Mouse (Mus musculus) heart, embryonic 12.5 days (tissue): ENCODE data around the gene Kcnq1. TPM values are rescaled to one million over a fixed set of nuclear protein-coding genes. Genes with fewer than 3 reads are reported as not detected.

Experiments used
- ATAC-seq: fragments of 200-750 bp; cut with Nextera tagmentation; 2 replicates; pipeline ENCODE4 v1.8.0; 2017; ENCODE audit warnings: moderate TSS enrichment, moderate library complexity; ENCODE audit not compliant: insufficient number of reproducible peaks, low FRiP score
- H3K27ac ChIP-seq: fragments of 300-500 bp; sonication (generic); 2 replicates; pipeline ENCODE4 v1.5.1; 2016; ENCODE audit warnings: mild to moderate bottlenecking, moderate library complexity; ENCODE audit not compliant: poor library complexity, severe bottlenecking
- H3K27me3 ChIP-seq: fragments of 300-500 bp; sonication (generic); replicated peaks from 2 replicates; pipeline ENCODE4 v1.6.1; 2016; ENCODE audit warnings: mild to moderate bottlenecking, moderate library complexity
- H3K36me3 ChIP-seq: fragments of 300-500 bp; sonication (generic); 2 replicates; pipeline ENCODE4 v1.6.1; 2016; ENCODE audit warnings: mild to moderate bottlenecking, moderate library complexity
- H3K4me1 ChIP-seq: fragments of 300-500 bp; sonication (generic); replicated peaks from 2 replicates; pipeline ENCODE4 v1.6.1; 2016; ENCODE audit warnings: mild to moderate bottlenecking
- H3K4me2 ChIP-seq: fragments of 300-500 bp; sonication (generic); 2 replicates; pipeline ENCODE4 v1.6.1; 2016; ENCODE audit warnings: mild to moderate bottlenecking, moderate library complexity
- H3K4me3 ChIP-seq: fragments of 300-500 bp; sonication (generic); 2 replicates; pipeline ENCODE4 v1.5.1; 2016; ENCODE audit warnings: mild to moderate bottlenecking
- H3K9ac ChIP-seq: fragments of 300-500 bp; sonication (generic); 2 replicates; pipeline ENCODE4 v1.6.1; 2016; ENCODE audit warnings: mild to moderate bottlenecking, moderate library complexity
- H3K9me3 ChIP-seq: fragments of 300-500 bp; sonication (generic); replicated peaks from 2 replicates; pipeline ENCODE4 v1.6.1; 2016; ENCODE audit warnings: mild to moderate bottlenecking, moderate library complexity
- WGBS: fragments of 180-500 bp; shearing (Covaris S2); methylation state at CpG from one replicate; pipeline ENCODE4 v1.1.7; 2016; 5-methylcytosine and 5-hydroxymethylcytosine counted together
- polyA plus RNA-seq: library from polyadenylated mRNA; unstranded; fragments of >200 nt; fragmentation: Nextera tagmentation; extraction: Ambion mirVana; gene quantifications from 2 replicates; pipeline ENCODE4 v1.2.1, GENCODE M21; 2016

Kcnq1 gene
- polyA plus RNA-seq, 1 experiment from 2014 or later, result 12.9 TPM

DNA sequence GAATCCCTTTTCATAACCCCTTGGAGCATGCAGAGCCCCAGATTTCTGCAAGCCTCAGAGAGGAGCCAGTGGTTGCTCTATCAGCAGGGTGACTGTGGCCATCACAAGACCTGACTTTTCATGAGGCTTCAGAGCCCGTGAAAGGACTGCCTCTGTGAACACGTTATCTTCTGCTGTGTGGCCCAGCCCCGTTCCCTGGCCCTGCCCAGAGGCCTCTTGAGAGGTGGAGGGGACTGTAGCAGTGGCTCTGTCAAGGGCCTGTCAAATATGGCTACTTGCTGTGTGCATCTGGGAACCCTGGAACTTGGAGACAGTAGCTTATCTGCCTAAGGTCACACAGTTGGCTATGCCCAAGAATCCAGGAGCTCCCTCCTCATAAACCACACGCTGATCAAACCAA lies 5.6 kb downstream of the Kcnq1 start:
- ATAC-seq, result 0 out of 2 replicates have a peak, but pooled peaks have one; percentile 53
- peaks cover 17% of the 10 kb centered on the region for H3K27me3 ChIP-seq
- peaks cover 67% of the 10 kb centered on the region for H3K4me1 ChIP-seq
- no peak overlapping the region for H3K4me3 ChIP-seq
- H3K9ac ChIP-seq, result no peak overlapping the region
- H3K27ac ChIP-seq, result peak overlapping the region; percentile 95
- no peaks in the 10 kb centered on the region for H3K36me3 ChIP-seq
- WGBS, result 26% methylated on average over 4 of the region's 4 CpGs
- peak overlapping the region; percentile 20 for H3K4me2 ChIP-seq
- H3K9me3 ChIP-seq, result no peaks in the 10 kb centered on the region

DNA sequence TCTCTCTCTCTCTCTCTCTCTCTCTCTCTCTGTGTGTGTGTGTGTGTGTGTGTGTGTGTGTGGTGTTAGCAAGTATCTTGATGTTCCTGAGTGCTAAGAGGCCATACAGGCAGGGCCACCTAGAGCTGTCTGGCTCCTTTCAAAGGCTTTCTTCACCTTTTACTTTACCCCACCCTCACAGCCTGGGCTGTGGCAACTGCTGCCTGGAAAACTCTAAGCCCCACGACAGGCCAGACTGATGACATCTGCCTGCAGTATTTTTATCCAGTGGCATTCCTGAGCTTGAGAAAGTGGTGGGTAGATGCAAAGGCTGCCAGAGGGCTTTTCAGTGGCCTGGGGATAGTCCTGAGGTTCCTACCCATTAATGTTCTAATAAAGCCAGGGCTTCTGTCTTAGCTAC lies 6.2 kb downstream of the Kcnq1 start:
- peak; percentile 63 for ATAC-seq
- H3K4me2 ChIP-seq, result peak overlapping the region; percentile 20

DNA sequence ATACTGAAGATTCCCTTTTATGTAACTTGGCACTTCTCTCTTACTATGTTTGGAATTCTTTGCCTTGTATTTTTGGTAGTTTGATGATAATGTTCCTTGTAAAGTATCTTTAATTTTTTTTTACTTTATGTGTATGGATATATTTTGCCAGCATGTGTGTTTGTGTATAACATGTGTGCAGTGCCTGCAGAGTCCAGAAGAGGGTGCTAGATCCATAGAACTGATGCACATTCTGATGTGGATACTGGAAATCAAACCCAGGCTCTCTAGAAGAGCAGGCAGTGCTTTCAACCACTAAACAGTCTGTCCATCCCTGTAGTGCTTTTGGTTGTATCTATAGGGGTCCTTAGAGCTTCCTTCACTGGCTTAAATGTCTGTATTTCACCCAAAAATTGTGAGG lies 8.6 kb downstream of the Kcnq1 start:
- Histone ChIP-seq H3K36me3 (no peaks in the 10 kb centered on the region), H3K9me3 (no peaks in the 10 kb centered on the region), H3K27ac (no peak overlapping the region), H3K4me1 (peaks cover 56% of the 10 kb centered on the region), H3K4me2 (no peak overlapping the region), H3K9ac (no peak overlapping the region), H3K27me3 (no peaks in the 10 kb centered on the region), H3K4me3 (no peak overlapping the region)
- ATAC-seq, result no peak

More for the DNA sequence above, 6.2 kb downstream of the Kcnq1 start:
- Histone ChIP-seq H3K9me3 (no peaks in the 10 kb centered on the region), H3K36me3 (no peaks in the 10 kb centered on the region), H3K27me3 (peaks cover 11% of the 10 kb centered on the region), H3K4me3 (no peak overlapping the region), H3K9ac (no peak overlapping the region), H3K27ac (peak overlapping the region; percentile 95), H3K4me1 (peaks cover 60% of the 10 kb centered on the region)
- 20% methylated on average over 1 of the region's 1 CpGs for WGBS

DNA sequence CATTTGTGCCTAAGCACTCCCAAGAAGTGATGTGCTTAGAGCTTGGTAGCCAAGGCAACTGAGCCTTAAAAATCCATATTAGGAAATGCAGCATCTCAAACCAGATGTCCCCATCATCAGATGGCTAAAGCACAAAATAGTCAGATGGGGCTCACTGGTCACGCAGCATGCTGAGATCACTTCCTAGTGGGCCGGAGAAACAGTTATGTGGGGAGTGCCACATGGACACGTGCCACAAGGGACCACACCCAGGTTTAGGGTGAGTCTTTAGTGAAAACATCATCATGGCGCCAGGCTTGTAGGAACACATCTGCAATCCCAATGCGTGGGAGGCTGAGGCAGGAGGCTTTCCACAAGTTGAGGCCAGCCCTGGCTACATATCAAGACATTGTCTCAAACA lies 10.4 kb downstream of the Kcnq1 start:
- no peaks in the 10 kb centered on the region for H3K9me3 ChIP-seq
- H3K4me3 ChIP-seq, result no peak overlapping the region
- peaks cover 56% of the 10 kb centered on the region for H3K4me1 ChIP-seq
- ATAC-seq, result no peak
- 85% methylated on average over 5 of the region's 5 CpGs for WGBS
- no peak overlapping the region for H3K27ac ChIP-seq
- H3K36me3 ChIP-seq, result no peaks in the 10 kb centered on the region
- H3K9ac ChIP-seq, result no peak overlapping the region
- no peaks in the 10 kb centered on the region for H3K27me3 ChIP-seq
- no peak overlapping the region for H3K4me2 ChIP-seq

DNA sequence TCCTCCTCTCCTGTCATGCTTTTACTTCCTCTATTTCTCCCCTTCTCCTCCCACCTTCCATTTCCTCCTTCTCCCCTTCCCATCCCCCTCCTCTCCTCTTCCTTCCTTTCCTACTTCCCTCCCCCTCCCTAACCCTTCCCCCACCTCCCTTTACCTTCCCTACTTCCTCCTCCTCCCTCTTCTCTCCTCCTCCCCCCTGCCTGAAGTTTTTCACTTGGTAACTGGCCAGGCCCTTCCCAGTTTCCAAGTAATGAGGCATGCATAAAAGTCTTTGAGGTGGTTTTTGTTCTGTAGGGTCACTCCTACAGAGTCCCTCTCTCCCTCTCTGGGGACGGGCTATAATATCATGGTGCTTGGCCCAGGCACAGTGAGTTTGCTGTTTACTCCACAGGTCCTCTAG lies 13.2 kb downstream of the Kcnq1 start:
- no peak overlapping the region for H3K4me2 ChIP-seq
- peak overlapping the region; percentile 72 for H3K27ac ChIP-seq
- no peak for ATAC-seq
- no peaks in the 10 kb centered on the region for H3K36me3 ChIP-seq
- H3K9ac ChIP-seq, result no peak overlapping the region
- H3K4me1 ChIP-seq, result peaks cover 63% of the 10 kb centered on the region
- H3K9me3 ChIP-seq, result no peaks in the 10 kb centered on the region
- no peaks in the 10 kb centered on the region for H3K27me3 ChIP-seq
- 31% methylated on average over 1 of the region's 1 CpGs for WGBS
- no peak overlapping the region for H3K4me3 ChIP-seq

DNA sequence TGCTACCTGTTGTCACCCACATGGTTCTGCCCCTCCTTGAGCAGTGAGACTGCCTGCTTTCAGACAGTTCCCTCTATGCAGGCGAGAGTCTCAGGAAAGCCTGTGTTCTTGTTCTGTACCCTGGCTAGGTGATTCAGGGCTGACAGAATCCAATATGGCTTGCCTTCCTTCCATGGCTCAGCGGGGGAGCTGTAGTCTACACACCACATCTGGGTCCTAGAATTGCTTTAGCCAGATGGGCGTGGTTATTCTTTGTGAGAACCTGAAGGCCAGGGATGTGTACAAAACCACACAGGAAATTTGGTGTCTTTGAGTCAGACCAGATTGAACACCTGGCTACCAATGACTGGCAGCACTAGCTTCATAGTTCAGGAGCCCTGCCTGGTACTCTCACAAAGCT lies 13.7 kb downstream of the Kcnq1 start:
- ATAC-seq, result no peak
- no peaks in the 10 kb centered on the region for H3K27me3 ChIP-seq
- H3K9ac ChIP-seq, result no peak overlapping the region
- H3K27ac ChIP-seq, result peak overlapping the region; percentile 72
- H3K36me3 ChIP-seq, result no peaks in the 10 kb centered on the region
- H3K4me1 ChIP-seq, result peaks cover 67% of the 10 kb centered on the region
- no peak overlapping the region for H3K4me2 ChIP-seq
- 71% methylated on average over 3 of the region's 3 CpGs for WGBS
- no peaks in the 10 kb centered on the region for H3K9me3 ChIP-seq
- H3K4me3 ChIP-seq, result no peak overlapping the region

DNA sequence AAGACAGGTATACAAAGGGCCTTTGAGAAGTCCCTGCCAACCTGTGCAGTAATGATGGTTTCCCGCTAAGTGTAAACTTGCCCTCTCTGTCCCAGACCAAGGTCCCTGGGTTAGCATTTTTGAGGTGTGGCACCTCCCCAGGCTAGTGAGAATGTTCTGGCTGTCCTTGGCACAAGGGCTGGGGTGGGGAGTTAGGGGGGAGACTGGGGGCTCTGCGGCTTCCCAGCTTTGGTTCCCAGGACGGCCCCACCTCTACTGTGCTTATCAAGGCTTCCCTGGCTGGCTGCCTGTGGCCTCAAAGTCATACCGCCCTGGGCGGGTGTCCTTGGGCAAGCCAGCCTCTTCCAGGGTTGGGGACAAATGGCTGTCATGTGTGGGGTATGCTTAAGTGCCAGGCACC lies 16.0 kb downstream of the Kcnq1 start:
- peak overlapping the region; percentile 94 for H3K27ac ChIP-seq
- ATAC-seq, result peak; percentile 65
- H3K4me3 ChIP-seq, result no peak overlapping the region
- H3K4me2 ChIP-seq, result no peak overlapping the region
- no peaks in the 10 kb centered on the region for H3K27me3 ChIP-seq
- H3K4me1 ChIP-seq, result peaks cover 73% of the 10 kb centered on the region
- H3K9me3 ChIP-seq, result no peaks in the 10 kb centered on the region
- peak overlapping the region; percentile 49; the same call in 1 of the 2 replicates for H3K9ac ChIP-seq
- WGBS, result 29% methylated on average over 5 of the region's 5 CpGs
- no peaks in the 10 kb centered on the region for H3K36me3 ChIP-seq

DNA sequence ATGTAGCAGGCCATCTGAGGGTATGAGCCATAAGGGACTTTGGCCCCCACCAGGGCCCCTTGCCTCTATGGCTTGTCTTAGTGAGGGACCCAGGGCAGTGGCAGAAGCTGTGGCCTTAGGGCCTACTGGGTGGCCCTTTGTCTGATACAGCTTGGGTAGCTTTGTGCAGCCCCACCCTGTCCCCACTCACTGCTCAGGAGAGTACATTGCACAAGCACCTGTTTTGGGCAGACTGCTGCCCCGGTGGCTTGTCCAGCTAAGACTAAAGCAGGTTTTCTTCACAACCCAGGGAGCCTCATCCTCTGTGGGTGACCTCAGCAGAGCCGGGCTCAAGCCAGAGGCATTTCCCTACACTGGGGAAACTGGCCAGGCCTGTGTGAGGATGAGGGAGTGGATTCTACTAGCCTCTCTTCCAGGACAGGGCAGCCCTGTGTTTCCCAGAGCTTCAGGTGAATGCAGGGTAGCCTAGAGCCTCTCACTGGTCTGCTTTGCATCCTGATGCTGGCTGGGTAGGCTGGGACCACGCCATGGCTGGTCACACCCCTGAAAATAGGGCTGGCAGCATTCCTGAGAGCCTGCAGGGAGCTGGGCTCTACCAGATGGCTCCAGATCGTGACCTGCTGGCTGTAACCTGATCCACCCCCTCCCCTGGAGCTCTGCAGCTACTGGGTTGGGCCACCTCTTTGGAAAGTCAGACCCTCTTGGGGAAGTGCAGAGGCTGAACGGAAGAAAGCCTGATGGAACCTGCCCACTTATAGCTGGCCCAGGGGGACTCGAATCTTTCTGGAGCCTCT lies 17.9 kb downstream of the Kcnq1 start:
- no peaks in the 10 kb centered on the region for H3K9me3 ChIP-seq
- ATAC-seq, result peak; percentile 77
- peaks cover 62% of the 10 kb centered on the region for H3K4me1 ChIP-seq
- 17% methylated on average over 6 of the region's 6 CpGs for WGBS
- H3K27me3 ChIP-seq, result no peaks in the 10 kb centered on the region
- H3K27ac ChIP-seq, result peak overlapping the region; percentile 95
- no peaks in the 10 kb centered on the region for H3K36me3 ChIP-seq
- H3K4me2 ChIP-seq, result peak overlapping the region; percentile 10
- H3K4me3 ChIP-seq, result no peak overlapping the region
- H3K9ac ChIP-seq, result peak overlapping the region; percentile 48

DNA sequence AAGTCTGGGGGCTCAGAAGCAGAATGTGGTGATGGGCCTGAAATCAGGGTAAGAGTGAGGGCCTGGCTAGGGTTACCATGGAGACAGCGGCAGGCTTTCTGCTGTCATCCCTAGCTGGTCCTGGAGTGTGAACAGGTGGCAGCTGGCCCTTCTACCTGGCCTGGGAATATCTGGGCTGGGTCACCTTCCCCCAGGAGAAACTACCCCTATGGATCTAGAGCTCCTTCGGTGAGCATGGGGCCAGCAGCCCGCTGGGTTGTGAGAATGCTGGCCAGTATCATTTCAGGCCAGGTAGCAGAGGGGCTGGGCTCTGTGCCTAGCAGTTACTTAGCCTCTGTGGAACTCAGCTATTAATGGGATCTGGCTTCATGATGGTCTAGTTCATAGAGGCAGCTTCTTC lies 18.7 kb downstream of the Kcnq1 start:
- no peaks in the 10 kb centered on the region for H3K9me3 ChIP-seq
- H3K4me1 ChIP-seq, result peaks cover 54% of the 10 kb centered on the region
- H3K27me3 ChIP-seq, result no peaks in the 10 kb centered on the region
- no peak for ATAC-seq
- H3K4me3 ChIP-seq, result no peak overlapping the region
- WGBS, result 54% methylated on average over 3 of the region's 3 CpGs
- peak overlapping the region; percentile 95 for H3K27ac ChIP-seq
- peak overlapping the region; percentile 40 for H3K9ac ChIP-seq
- H3K36me3 ChIP-seq, result no peaks in the 10 kb centered on the region
- H3K4me2 ChIP-seq, result peak overlapping the region; percentile 10

DNA sequence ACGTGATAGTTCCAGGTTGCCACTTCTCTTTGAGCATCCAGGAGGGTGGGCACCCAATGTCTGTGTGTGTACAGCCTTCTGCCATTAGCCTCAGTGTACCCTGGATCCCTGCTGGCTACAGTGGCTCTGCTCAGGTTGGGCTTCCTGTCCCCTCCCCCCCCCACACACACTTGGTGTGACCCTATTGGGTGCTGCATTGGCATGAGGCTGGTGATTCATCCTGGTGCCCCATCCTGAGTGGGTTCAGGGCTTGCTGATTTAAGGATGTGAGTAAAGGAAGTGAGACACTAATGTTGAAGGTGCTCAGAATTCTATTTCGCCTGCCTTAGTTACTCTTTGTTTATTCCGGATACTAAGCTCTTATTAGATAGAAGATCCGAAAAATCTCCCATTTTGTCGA lies 26.7 kb downstream of the Kcnq1 start:
- Histone ChIP-seq H3K27me3 (no peaks in the 10 kb centered on the region), H3K4me3 (no peak overlapping the region), H3K9ac (no peak overlapping the region), H3K27ac (no peak overlapping the region), H3K36me3 (no peaks in the 10 kb centered on the region), H3K9me3 (no peaks in the 10 kb centered on the region), H3K4me1 (peaks cover 33% of the 10 kb centered on the region), H3K4me2 (no peak overlapping the region)
- WGBS, result 83% methylated on average over 5 of the region's 5 CpGs
- no peak for ATAC-seq

DNA sequence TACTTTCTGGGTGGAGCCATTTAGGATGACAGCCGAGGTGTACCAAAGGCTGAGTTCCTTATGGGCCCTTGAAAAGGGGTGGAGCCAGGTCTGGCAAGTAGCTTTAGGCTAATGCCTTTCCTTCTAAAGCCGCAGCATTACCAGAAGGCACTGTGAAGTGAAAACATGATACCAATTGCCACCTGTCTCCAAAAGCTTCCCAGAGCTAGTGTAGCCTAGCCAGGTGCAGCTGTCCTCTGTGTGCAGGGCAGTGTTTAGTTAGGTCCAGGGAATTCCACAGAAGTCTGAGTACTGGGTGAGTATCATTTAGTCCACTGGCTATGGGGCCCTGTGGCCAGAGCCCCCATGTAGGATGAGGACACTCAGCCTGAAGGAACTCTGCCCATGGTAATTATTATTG lies 30.0 kb downstream of the Kcnq1 start:
- no peak overlapping the region for H3K27ac ChIP-seq
- no peak overlapping the region for H3K4me3 ChIP-seq
- no peaks in the 10 kb centered on the region for H3K36me3 ChIP-seq
- H3K4me1 ChIP-seq, result peaks cover 62% of the 10 kb centered on the region
- no peaks in the 10 kb centered on the region for H3K9me3 ChIP-seq
- H3K4me2 ChIP-seq, result no peak overlapping the region
- H3K27me3 ChIP-seq, result no peaks in the 10 kb centered on the region
- WGBS, result 55% methylated on average over 2 of the region's 2 CpGs
- no peak for ATAC-seq
- no peak overlapping the region for H3K9ac ChIP-seq

DNA sequence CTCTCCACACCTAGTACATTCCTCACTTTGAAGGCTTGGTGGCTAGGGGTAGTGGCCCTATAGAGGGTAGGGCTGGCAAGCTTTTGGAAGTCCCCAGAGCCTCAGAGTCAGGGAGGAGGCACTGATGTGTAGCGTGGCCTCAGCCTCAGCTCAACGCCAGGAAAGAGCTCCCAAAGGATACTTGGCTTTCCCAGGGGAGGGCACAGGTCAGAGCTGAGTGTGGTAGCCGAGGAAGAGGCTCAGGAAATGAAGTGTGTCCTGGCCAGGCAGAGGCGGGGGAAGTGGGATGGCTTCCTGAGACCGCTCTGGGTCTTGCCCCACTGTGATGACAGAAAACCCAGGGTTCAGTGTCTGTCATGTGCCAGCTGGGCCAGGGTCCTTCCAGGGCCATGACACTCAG lies 30.4 kb downstream of the Kcnq1 start:
- Histone ChIP-seq H3K36me3 (no peaks in the 10 kb centered on the region), H3K4me2 (no peak overlapping the region), H3K9ac (no peak overlapping the region), H3K4me1 (peaks cover 58% of the 10 kb centered on the region), H3K4me3 (no peak overlapping the region), H3K27me3 (no peaks in the 10 kb centered on the region), H3K27ac (no peak overlapping the region), H3K9me3 (no peaks in the 10 kb centered on the region)
- ATAC-seq, result no peak
- 58% methylated on average over 5 of the region's 5 CpGs for WGBS
